Mouse (Mus musculus): ENCODE results near the gene Samd9l.
"Not testable (repeated sequence)": the region's sequence is repeated elsewhere in the genome, so short reads cannot be mapped to it uniquely, and the experiment has no call there.

The Samd9l gene

GRCm38 (mm10) chr6:3341479-3341878 is 57.9 kb downstream of the Samd9l start:
- DNase-seq: no peak

GRCm38 (mm10) chr6:3340928-3341327 is 58.4 kb downstream of the Samd9l start:
- DNase-seq: not testable (repeated sequence)

- not testable (repeated sequence) for DNase-seq
These were observed 60.2 kb downstream of the Samd9l start for GRCm38 (mm10) chr6:3339131-3339530.
